Mouse (Mus musculus) kidney, adult 2 months (tissue): ENCODE measurements around the gene Sowaha. TPM values are rescaled to one million over a fixed set of nuclear protein-coding genes. Genes with fewer than 3 reads are reported as not detected.

Experiments used
- DNase-seq: peaks from one replicate; pipeline ENCODE4 v3.0.0; 2021
- H3K27ac ChIP-seq: fragments of 200-500 bp; 2 replicates; pipeline ENCODE4 v1.5.1; 2012; ENCODE audit warnings: low read depth, low read length, control low read depth, inconsistent platforms; ENCODE audit not compliant: insufficient read depth
- H3K27me3 ChIP-seq: fragments of 200-500 bp; replicated peaks from 2 replicates; pipeline ENCODE4 v1.6.1; 2012; ENCODE audit warnings: mild to moderate bottlenecking, moderate library complexity, low read length, inconsistent platforms; ENCODE audit not compliant: control insufficient read depth, insufficient read depth
- H3K36me3 ChIP-seq: fragments of 200-500 bp; 2 replicates; pipeline ENCODE4 v1.6.1; 2012; ENCODE audit warnings: mild to moderate bottlenecking, moderate library complexity, low read length, inconsistent platforms; ENCODE audit not compliant: control insufficient read depth, insufficient read depth
- H3K4me1 ChIP-seq: fragments of 200-500 bp; 2 replicates; pipeline ENCODE4 v1.6.1; 2011; ENCODE audit warnings: low read length; ENCODE audit not compliant: control insufficient read depth, insufficient read depth
- H3K4me3 ChIP-seq: fragments of 200-500 bp; 2 replicates; pipeline ENCODE4 v1.5.1; 2011; ENCODE audit warnings: mild to moderate bottlenecking, low read depth, low read length, control low read depth; ENCODE audit not compliant: insufficient read depth
- CTCF ChIP-seq: fragments of 200-500 bp; conservative IDR thresholded peaks from 2 replicates; pipeline ENCODE4 v1.5.1; 2011; ENCODE audit warnings: low read depth, mild to moderate bottlenecking, control low read depth, low read length, moderate library complexity, mixed read lengths; ENCODE audit not compliant: insufficient read depth, insufficient read length
- POLR2A ChIP-seq: fragments of 200-500 bp; IDR thresholded peaks from one replicate; pipeline ENCODE4 v1.6.1; 2011; ENCODE audit warnings: low read depth, low read length, control low read depth
- WGBS: fragments of 180-500 bp; shearing (Covaris S2); methylation state at CpG from one replicate; pipeline ENCODE4 v1.1.7; 2018; 5-methylcytosine and 5-hydroxymethylcytosine counted together
- polyA plus RNA-seq: library from polyadenylated mRNA; depleted of rRNA; stranded (reverse); fragments of >200 nt; gene quantifications from 2 replicates; pipeline ENCODE4 v1.2.3, GENCODE M21; 2012

Sowaha gene
- polyA plus RNA-seq, 1 experiment, result 0.84 TPM

GRCm38 (mm10) chr11:53522362-53522761, 42.3 kb upstream of the Sowaha start:
- Histone ChIP-seq H3K4me1 (peaks cover 14% of the 10 kb centered on the region), H3K27me3 (no peaks in the 10 kb centered on the region), H3K36me3 (no peaks in the 10 kb centered on the region), H3K4me3 (no peak overlapping the region), H3K27ac (no peak overlapping the region)
- no peak for TF ChIP-seq POLR2A
- no peak for TF ChIP-seq CTCF
- WGBS, result 95% methylated on average over 3 of the region's 3 CpGs
- no peak for DNase-seq

GRCm38 (mm10) chr11:53521821-53522131, 41.7 kb upstream of the Sowaha start:
- Histone ChIP-seq H3K27ac (no peak overlapping the region), H3K27me3 (no peaks in the 10 kb centered on the region), H3K4me3 (no peak overlapping the region), H3K4me1 (peaks cover 14% of the 10 kb centered on the region), H3K36me3 (no peaks in the 10 kb centered on the region)
- no peak for DNase-seq
- 90% methylated on average over 7 of the region's 7 CpGs for WGBS
- TF ChIP-seq CTCF, result no peak
- no peak for TF ChIP-seq POLR2A

GRCm38 (mm10) chr11:53521120-53521820, 41.2 kb upstream of the Sowaha start:
- no peak for DNase-seq
- H3K27me3 ChIP-seq, result no peaks in the 10 kb centered on the region

GRCm38 (mm10) chr11:53520122-53520978, 40.3 kb upstream of the Sowaha start:
- peak overlapping the region; percentile 89 for H3K4me3 ChIP-seq
- 7% methylated on average over 24 of the region's 24 CpGs for WGBS
- TF ChIP-seq POLR2A (no peak), CTCF (no peak)
- peaks cover 5% of the 10 kb centered on the region for H3K4me1 ChIP-seq
- DNase-seq, result peak; percentile 60
- no peaks in the 10 kb centered on the region for H3K27me3 ChIP-seq
- H3K27ac ChIP-seq, result peak overlapping the region; percentile 49
- H3K36me3 ChIP-seq, result no peaks in the 10 kb centered on the region

More at GRCm38 (mm10) chr11:53521120-53521820, 41.2 kb upstream of the Sowaha start:
- Histone ChIP-seq H3K4me3 (0 out of 2 replicates have a peak overlapping the region, but pooled peaks have one; percentile 2), H3K36me3 (no peaks in the 10 kb centered on the region), H3K27ac (no peak overlapping the region), H3K4me1 (peaks cover 13% of the 10 kb centered on the region)
- WGBS, result 57% methylated on average over 16 of the region's 16 CpGs
- TF ChIP-seq CTCF (no peak), POLR2A (no peak)

- H3K4me1 ChIP-seq, result no peaks in the 10 kb centered on the region
- peak within 1 kb of the TSS; percentile 89 for H3K4me3 ChIP-seq
- peak; percentile 69 for DNase-seq
- 9% methylated on average over 79 of the region's 79 CpGs for WGBS
- TF ChIP-seq POLR2A (no peak), CTCF (no peak)
- peak within 1 kb of the TSS; percentile 35; the same call in 1 of the 2 replicates for H3K27ac ChIP-seq
- H3K27me3 ChIP-seq, result no peaks in the 10 kb centered on the region
- H3K36me3 ChIP-seq, result no peaks in the 10 kb centered on the region
Measured at GRCm38 (mm10) chr11:53519207-53520121, 39.4 kb upstream of the Sowaha start, which contains the start of gene Sept8. TSS of gene Sept8 (plus strand) at chr11:53519257.

GRCm38 (mm10) chr11:53518759-53519158, 38.7 kb upstream of the Sowaha start:
- WGBS, result 72% methylated on average over 5 of the region's 5 CpGs
- Histone ChIP-seq H3K27me3 (no peaks in the 10 kb centered on the region), H3K27ac (no peak overlapping the region), H3K4me1 (no peaks in the 10 kb centered on the region), H3K36me3 (no peaks in the 10 kb centered on the region), H3K4me3 (no peak overlapping the region)
- DNase-seq, result no peak
- TF ChIP-seq POLR2A, result no peak
